Mouse (Mus musculus) limb, embryonic 13.5 days (tissue): ENCODE data around the gene Frmd8. TPM values are rescaled to one million over a fixed set of nuclear protein-coding genes. Genes with fewer than 3 reads are reported as not detected.

Experiments used
- ATAC-seq: fragments of 200-750 bp; cut with Nextera tagmentation; 2 replicates; pipeline ENCODE4 v1.8.0; 2017; ENCODE audit warnings: low read depth, moderate number of reproducible peaks, moderate TSS enrichment; ENCODE audit not compliant: low FRiP score
- H3K27ac ChIP-seq: fragments of 300-500 bp; sonication (generic); 2 replicates; pipeline ENCODE4 v1.5.1; 2015; ENCODE audit warnings: inconsistent platforms, mild to moderate bottlenecking, moderate library complexity
- H3K27me3 ChIP-seq: fragments of 300-500 bp; sonication (generic); 2 replicates; pipeline ENCODE4 v1.6.1; 2015; ENCODE audit warnings: mild to moderate bottlenecking, inconsistent platforms
- H3K36me3 ChIP-seq: fragments of 300-500 bp; sonication (generic); 2 replicates; pipeline ENCODE4 v1.6.1; 2015; ENCODE audit warnings: inconsistent platforms, mild to moderate bottlenecking, moderate library complexity
- H3K4me1 ChIP-seq: fragments of 300-500 bp; sonication (generic); 2 replicates; pipeline ENCODE4 v1.6.1; 2015; ENCODE audit warnings: inconsistent platforms
- H3K4me2 ChIP-seq: fragments of 300-500 bp; sonication (generic); replicated peaks from 2 replicates; pipeline ENCODE4 v1.6.1; 2015; ENCODE audit warnings: inconsistent platforms, mild to moderate bottlenecking, moderate library complexity
- H3K4me3 ChIP-seq: fragments of 300-500 bp; sonication (generic); 2 replicates; pipeline ENCODE4 v1.5.1; 2015; ENCODE audit warnings: moderate library complexity, mild to moderate bottlenecking, inconsistent platforms
- H3K9ac ChIP-seq: fragments of 300-500 bp; sonication (generic); 2 replicates; pipeline ENCODE4 v1.6.1; 2015; ENCODE audit warnings: mild to moderate bottlenecking, inconsistent platforms
- H3K9me3 ChIP-seq: fragments of 300-500 bp; sonication (generic); 2 replicates; pipeline ENCODE4 v1.6.1; 2016; ENCODE audit warnings: inconsistent platforms
- WGBS: fragments of 180-500 bp; shearing (Covaris S2); methylation state at CpG from one replicate; pipeline ENCODE4 v1.1.7; 2015; 5-methylcytosine and 5-hydroxymethylcytosine counted together
- polyA plus RNA-seq: library from polyadenylated mRNA; unstranded; fragments of >200 nt; fragmentation: Nextera tagmentation; extraction: Ambion mirVana; gene quantifications from 2 replicates; pipeline ENCODE4 v1.2.1, GENCODE M21; 2015

Frmd8 gene
- polyA plus RNA-seq, 1 experiment from 2014 or later: 32.2 TPM

- WGBS: 70% methylated on average over 10 of the region's 10 CpGs
- no peak overlapping the region for H3K9ac ChIP-seq
Observed at GRCm38 (mm10) chr19:5824826-5825617, 50.1 kb downstream of the Frmd8 start.

DNA sequence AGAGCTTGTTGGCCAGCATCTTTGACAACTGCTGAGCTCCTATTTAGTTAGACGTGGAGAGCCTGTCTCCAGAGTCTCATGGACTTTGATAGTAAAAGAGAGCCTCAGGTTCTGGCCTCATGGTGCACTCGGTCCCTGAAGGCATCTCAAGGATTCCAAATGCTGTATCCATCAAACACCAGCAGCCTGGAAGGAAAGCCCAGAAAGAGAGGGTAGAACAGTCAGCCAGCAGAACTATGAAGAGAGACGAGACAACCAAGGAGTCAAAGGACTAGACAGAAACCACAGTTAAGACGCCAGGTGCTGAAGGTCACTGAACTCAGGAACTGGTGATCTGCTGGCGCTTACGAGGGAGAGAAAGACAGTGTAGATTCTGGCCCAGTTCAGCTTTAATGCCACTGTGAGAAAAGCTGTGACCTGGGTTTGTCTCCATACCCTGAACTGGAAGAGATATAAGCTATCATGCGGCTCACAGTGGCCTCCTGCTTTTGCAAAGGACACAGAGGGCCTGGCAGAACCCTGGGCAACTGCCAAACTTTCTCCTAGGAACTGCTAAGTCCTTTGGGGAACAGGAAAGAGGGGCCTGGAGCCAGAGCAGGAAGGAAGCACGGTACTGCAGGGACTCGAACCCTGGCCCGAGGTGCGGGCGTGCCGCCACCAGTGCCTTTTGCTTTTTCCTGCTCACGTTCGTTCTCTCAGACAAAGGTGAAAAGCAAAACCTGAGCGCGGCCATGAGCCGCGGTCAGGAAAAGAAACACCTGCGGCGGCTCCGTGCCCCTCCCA, 50.8 kb downstream of the Frmd8 start:
- Histone ChIP-seq H3K4me3 (no peak overlapping the region), H3K9ac (no peak overlapping the region)

More at GRCm38 (mm10) chr19:5824826-5825617, 50.1 kb downstream of the Frmd8 start:
- peaks cover 39% of the 10 kb centered on the region for H3K4me1 ChIP-seq
- H3K9me3 ChIP-seq: no peaks in the 10 kb centered on the region
- H3K4me3 ChIP-seq: no peak overlapping the region
- peaks cover 3% of the 10 kb centered on the region for H3K36me3 ChIP-seq
- no peaks in the 10 kb centered on the region for H3K27me3 ChIP-seq
- no peak overlapping the region for H3K27ac ChIP-seq
- ATAC-seq: no peak
- H3K4me2 ChIP-seq: no peak overlapping the region

GRCm38 (mm10) chr19:5823266-5823839, 51.7 kb downstream of the Frmd8 start:
- Histone ChIP-seq H3K4me1 (peaks cover 41% of the 10 kb centered on the region), H3K4me3 (no peak overlapping the region), H3K9me3 (no peaks in the 10 kb centered on the region), H3K9ac (0 out of 2 replicates have a peak overlapping the region, but pooled peaks have one; percentile 19), H3K27me3 (no peaks in the 10 kb centered on the region), H3K27ac (peak overlapping the region; percentile 65; the same call in 1 of the 2 replicates), H3K36me3 (peaks cover 1% of the 10 kb centered on the region), H3K4me2 (peak overlapping the region; percentile 38)
- 21% methylated on average over 9 of the region's 9 CpGs for WGBS
- peak; percentile 63; the same call in 1 of the 2 replicates for ATAC-seq

More for the DNA sequence above, 50.8 kb downstream of the Frmd8 start:
- Histone ChIP-seq H3K27me3 (no peaks in the 10 kb centered on the region), H3K27ac (no peak overlapping the region), H3K4me2 (no peak overlapping the region), H3K36me3 (peaks cover 3% of the 10 kb centered on the region), H3K9me3 (no peaks in the 10 kb centered on the region), H3K4me1 (peaks cover 39% of the 10 kb centered on the region)
- WGBS: 69% methylated on average over 22 of the region's 22 CpGs
- ATAC-seq: no peak

GRCm38 (mm10) chr19:5822834-5823205, 52.3 kb downstream of the Frmd8 start:
- H3K27me3 ChIP-seq: no peaks in the 10 kb centered on the region
- peak overlapping the region; percentile 38; the same call in 1 of the 2 replicates for H3K4me2 ChIP-seq
- no peak overlapping the region for H3K9ac ChIP-seq
- H3K9me3 ChIP-seq: no peaks in the 10 kb centered on the region
- no peaks in the 10 kb centered on the region; the same call in 1 of the 2 replicates for H3K36me3 ChIP-seq
- peak overlapping the region; percentile 65; the same call in 1 of the 2 replicates for H3K27ac ChIP-seq
- peaks cover 46% of the 10 kb centered on the region for H3K4me1 ChIP-seq
- WGBS: 55% methylated on average over 7 of the region's 7 CpGs
- H3K4me3 ChIP-seq: no peak overlapping the region
- ATAC-seq: no peak

GRCm38 (mm10) chr19:5822174-5822833, 52.8 kb downstream of the Frmd8 start:
- no peaks in the 10 kb centered on the region for H3K9me3 ChIP-seq
- 25% methylated on average over 12 of the region's 12 CpGs for WGBS
- H3K27ac ChIP-seq: no peak overlapping the region; the same call in 1 of the 2 replicates
- H3K4me2 ChIP-seq: peak overlapping the region; percentile 38; the same call in 1 of the 2 replicates
- H3K27me3 ChIP-seq: no peaks in the 10 kb centered on the region
- no peak overlapping the region for H3K4me3 ChIP-seq
- H3K4me1 ChIP-seq: peaks cover 46% of the 10 kb centered on the region
- no peaks in the 10 kb centered on the region; the same call in 1 of the 2 replicates for H3K36me3 ChIP-seq
- ATAC-seq: no peak
- no peak overlapping the region for H3K9ac ChIP-seq

DNA sequence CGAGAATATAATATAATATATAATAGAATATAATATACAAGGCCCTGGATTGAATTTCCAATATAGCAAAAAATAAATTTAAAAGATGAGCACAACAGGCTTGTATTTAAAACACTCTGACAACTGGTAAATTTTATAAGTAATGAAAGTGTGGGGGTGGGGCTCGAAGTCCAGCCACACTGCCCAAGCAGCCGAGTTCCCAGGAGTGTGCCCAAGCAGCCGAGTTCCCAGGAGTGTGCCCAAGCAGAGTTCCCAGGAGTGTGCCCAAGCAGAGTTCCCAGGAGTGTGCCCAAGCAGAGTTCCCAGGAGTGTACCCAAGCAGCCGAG, 53.3 kb downstream of the Frmd8 start:
- WGBS: 45% methylated on average over 5 of the region's 5 CpGs
- Histone ChIP-seq H3K27me3 (no peaks in the 10 kb centered on the region), H3K36me3 (no peaks in the 10 kb centered on the region; the same call in 1 of the 2 replicates), H3K4me2 (peak overlapping the region; percentile 38; the same call in 1 of the 2 replicates), H3K9ac (no peak overlapping the region), H3K4me1 (peaks cover 42% of the 10 kb centered on the region), H3K4me3 (no peak overlapping the region), H3K27ac (no peak overlapping the region; the same call in 1 of the 2 replicates), H3K9me3 (no peaks in the 10 kb centered on the region)
- no peak for ATAC-seq

DNA sequence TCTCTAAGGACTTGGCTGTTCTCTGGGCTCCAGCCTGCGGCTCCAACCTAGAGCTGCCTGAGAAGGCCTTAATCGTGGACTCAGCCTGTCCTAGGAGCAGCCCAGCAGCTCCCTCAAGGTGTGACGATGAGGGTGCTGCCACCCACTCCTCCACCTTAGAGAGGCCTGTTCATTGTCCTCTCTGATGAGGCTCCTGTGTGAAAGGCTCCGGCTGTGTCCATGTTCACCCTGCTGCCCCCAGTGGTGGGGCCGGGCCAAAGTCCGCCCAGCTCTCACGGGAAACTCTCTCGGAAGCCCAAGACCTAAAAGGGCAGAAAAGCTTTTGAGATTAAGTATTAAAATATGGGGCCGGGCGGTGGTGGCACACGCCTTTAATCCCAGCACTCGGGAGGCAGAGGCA, 55.5 kb downstream of the Frmd8 start:
- Histone ChIP-seq H3K4me1 (peaks cover 47% of the 10 kb centered on the region), H3K36me3 (no peaks in the 10 kb centered on the region), H3K27me3 (no peaks in the 10 kb centered on the region), H3K9ac (no peak overlapping the region), H3K4me3 (no peak overlapping the region), H3K4me2 (no peak overlapping the region), H3K9me3 (no peaks in the 10 kb centered on the region), H3K27ac (no peak overlapping the region)
- ATAC-seq: no peak
- 52% methylated on average over 12 of the region's 12 CpGs for WGBS

GRCm38 (mm10) chr19:5818590-5818977, 56.5 kb downstream of the Frmd8 start:
- ATAC-seq: no peak; the same call in 1 of the 2 replicates
- Histone ChIP-seq H3K27ac (no peak overlapping the region), H3K9me3 (no peaks in the 10 kb centered on the region), H3K4me3 (no peak overlapping the region), H3K4me2 (no peak overlapping the region), H3K4me1 (peaks cover 45% of the 10 kb centered on the region), H3K36me3 (no peaks in the 10 kb centered on the region), H3K27me3 (no peaks in the 10 kb centered on the region), H3K9ac (no peak overlapping the region)
- WGBS: 77% methylated on average over 6 of the region's 6 CpGs

DNA sequence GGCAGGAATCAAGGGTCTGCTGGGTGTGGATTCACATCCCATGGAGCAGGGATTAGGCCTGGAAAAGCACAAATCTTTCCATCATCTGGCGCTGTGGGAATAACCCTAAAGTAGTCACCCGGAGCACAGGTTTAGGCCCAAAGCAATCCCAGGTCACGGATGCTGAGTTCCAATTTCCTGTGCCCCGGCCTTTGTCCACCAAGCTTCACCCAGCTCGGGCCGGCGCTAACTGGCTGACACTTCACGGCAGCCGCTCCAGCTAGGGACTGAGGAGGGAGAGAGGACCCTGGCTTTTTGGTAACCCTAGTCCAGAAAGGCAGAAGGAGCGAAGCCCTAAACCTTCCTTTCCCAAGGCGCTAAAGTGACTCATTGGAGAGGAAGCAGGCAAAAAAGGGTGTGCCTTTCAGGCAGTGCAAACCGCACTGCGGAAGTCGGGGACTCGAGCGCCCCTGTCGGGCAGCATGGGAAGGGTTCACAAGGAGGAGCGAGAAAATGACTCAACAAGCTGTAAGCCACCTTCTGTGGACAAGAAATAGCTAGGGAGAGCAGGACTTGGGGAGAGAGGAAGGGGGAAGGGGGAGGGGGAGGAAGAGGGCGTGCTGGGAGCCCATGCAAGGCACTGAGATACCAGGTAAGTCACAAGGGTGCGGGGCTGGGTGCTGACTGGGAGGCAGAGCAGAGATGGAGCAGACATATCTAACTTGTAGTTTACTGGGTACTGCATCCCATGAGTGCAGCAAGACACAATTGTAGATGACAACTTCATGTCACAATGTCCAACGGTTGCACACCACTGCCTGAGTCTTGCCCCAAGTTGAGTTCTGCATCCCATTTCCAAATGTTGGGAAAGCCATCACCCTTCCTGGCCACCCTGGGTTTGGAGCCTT, 57.1 kb downstream of the Frmd8 start:
- H3K9ac ChIP-seq: peak overlapping the region; percentile 53
- H3K4me1 ChIP-seq: peaks cover 38% of the 10 kb centered on the region
- 22% methylated on average over 21 of the region's 21 CpGs for WGBS
- ATAC-seq: peak; percentile 52; the same call in 1 of the 2 replicates
- peak overlapping the region; percentile 73; the same call in 1 of the 2 replicates for H3K27ac ChIP-seq
- no peaks in the 10 kb centered on the region for H3K9me3 ChIP-seq
- peak overlapping the region; percentile 58 for H3K4me2 ChIP-seq
- H3K27me3 ChIP-seq: no peaks in the 10 kb centered on the region
- H3K4me3 ChIP-seq: peak overlapping the region; percentile 25
- no peaks in the 10 kb centered on the region for H3K36me3 ChIP-seq

- no peak overlapping the region for H3K27ac ChIP-seq
- ATAC-seq: no peak
- H3K4me2 ChIP-seq: no peak overlapping the region
Observed at GRCm38 (mm10) chr19:5815928-5816327, 59.1 kb downstream of the Frmd8 start.

GRCm38 (mm10) chr19:5815010-5815409, 60.1 kb downstream of the Frmd8 start:
- WGBS: 64% methylated on average over 7 of the region's 7 CpGs
- no peaks in the 10 kb centered on the region for H3K9me3 ChIP-seq
- no peaks in the 10 kb centered on the region for H3K27me3 ChIP-seq
- H3K36me3 ChIP-seq: no peaks in the 10 kb centered on the region
- peak overlapping the region; percentile 63; the same call in 1 of the 2 replicates for H3K27ac ChIP-seq
- peaks cover 56% of the 10 kb centered on the region for H3K4me1 ChIP-seq
- H3K4me2 ChIP-seq: no peak overlapping the region
- no peak overlapping the region for H3K4me3 ChIP-seq
- ATAC-seq: no peak
- H3K9ac ChIP-seq: no peak overlapping the region

More at GRCm38 (mm10) chr19:5815928-5816327, 59.1 kb downstream of the Frmd8 start:
- 83% methylated on average over 4 of the region's 4 CpGs for WGBS
- Histone ChIP-seq H3K4me3 (no peak overlapping the region), H3K36me3 (no peaks in the 10 kb centered on the region), H3K4me1 (peaks cover 47% of the 10 kb centered on the region), H3K9ac (no peak overlapping the region), H3K27me3 (no peaks in the 10 kb centered on the region), H3K9me3 (no peaks in the 10 kb centered on the region)
